Mouse (Mus musculus): ENCODE results near the gene Pi4ka.

Pi4ka gene

GRCm38 (mm10) chr16:17405736-17406443, at the start of gene Pi4ka, which contains the start of gene Snap29:
Pi4ka (minus strand) TSS chr16:17406314.
Snap29 (plus strand) TSS chr16:17405986.
- no peaks in the 10 kb centered on the region for H3K27me3 ChIP-seq (ENCODE audit: control insufficient read depth, insufficient read depth, low read length, poor library complexity, severe bottlenecking)
- DNase-seq (ENCODE audit: low read depth, low spot score) = peak; percentile 100

GRCm38 (mm10) chr16:17452373-17452715, 46.2 kb upstream of the Pi4ka start:
- H3K36me3 ChIP-seq (ENCODE audit: control insufficient read depth, insufficient read depth, low read length, poor library complexity, severe bottlenecking) = 0 out of 2 replicates have a peak, but pooled peaks cover 3% of the 10 kb centered on the region
- peak; percentile 46 for DNase-seq (ENCODE audit: low read depth, low spot score)
- no peaks in the 10 kb centered on the region; the same call in 1 of the 2 replicates for H3K27me3 ChIP-seq (ENCODE audit: control insufficient read depth, insufficient read depth, low read length, poor library complexity, severe bottlenecking)

More at GRCm38 (mm10) chr16:17405736-17406443, at the start of gene Pi4ka, which contains the start of gene Snap29:
- no peaks in the 10 kb centered on the region for H3K36me3 ChIP-seq (ENCODE audit: control insufficient read depth, insufficient read depth, low read length, poor library complexity, severe bottlenecking)

GRCm38 (mm10) chr16:17451541-17452372, 45.6 kb upstream of the Pi4ka start, which contains the start of gene Crkl:
Crkl (plus strand) TSS chr16:17451987.
- H3K36me3 ChIP-seq (ENCODE audit: control insufficient read depth, insufficient read depth, low read length, poor library complexity, severe bottlenecking) = 0 out of 2 replicates have a peak, but pooled peaks cover 3% of the 10 kb centered on the region
- no peaks in the 10 kb centered on the region; the same call in 1 of the 2 replicates for H3K27me3 ChIP-seq (ENCODE audit: control insufficient read depth, insufficient read depth, low read length, poor library complexity, severe bottlenecking)
- peak; percentile 98 for DNase-seq (ENCODE audit: low read depth, low spot score)

- peak; percentile 60 for DNase-seq (ENCODE audit: low read depth, low spot score)
- H3K36me3 ChIP-seq (ENCODE audit: control insufficient read depth, insufficient read depth, low read length, poor library complexity, severe bottlenecking) = peaks cover 11% of the 10 kb centered on the region
- H3K27me3 ChIP-seq (ENCODE audit: control insufficient read depth, insufficient read depth, low read length, poor library complexity, severe bottlenecking) = no peaks in the 10 kb centered on the region
Observed at GRCm38 (mm10) chr16:17432576-17432975, 26.5 kb upstream of the Pi4ka start.

- no peaks in the 10 kb centered on the region for H3K27me3 ChIP-seq (ENCODE audit: control insufficient read depth, insufficient read depth, low read length, poor library complexity, severe bottlenecking)
- H3K36me3 ChIP-seq (ENCODE audit: control insufficient read depth, insufficient read depth, low read length, poor library complexity, severe bottlenecking) = peaks cover 28% of the 10 kb centered on the region
- DNase-seq (ENCODE audit: low read depth, low spot score) = no peak
Observed at GRCm38 (mm10) chr16:17423021-17423420, 16.9 kb upstream of the Pi4ka start.

GRCm38 (mm10) chr16:17410209-17410608, 4.1 kb upstream of the Pi4ka start:
- Histone ChIP-seq H3K27me3 (ENCODE audit: control insufficient read depth, insufficient read depth, low read length, poor library complexity, severe bottlenecking) (no peaks in the 10 kb centered on the region), H3K36me3 (ENCODE audit: control insufficient read depth, insufficient read depth, low read length, poor library complexity, severe bottlenecking) (no peaks in the 10 kb centered on the region)
- peak; percentile 18 for DNase-seq (ENCODE audit: low read depth, low spot score)

GRCm38 (mm10) chr16:17409046-17409445, 2.9 kb upstream of the Pi4ka start:
- Histone ChIP-seq H3K27me3 (ENCODE audit: control insufficient read depth, insufficient read depth, low read length, poor library complexity, severe bottlenecking) (no peaks in the 10 kb centered on the region), H3K36me3 (ENCODE audit: control insufficient read depth, insufficient read depth, low read length, poor library complexity, severe bottlenecking) (no peaks in the 10 kb centered on the region)
- DNase-seq (ENCODE audit: low read depth, low spot score) = peak; percentile 83

- Histone ChIP-seq H3K27me3 (ENCODE audit: control insufficient read depth, insufficient read depth, low read length, poor library complexity, severe bottlenecking) (no peaks in the 10 kb centered on the region), H3K36me3 (ENCODE audit: control insufficient read depth, insufficient read depth, low read length, poor library complexity, severe bottlenecking) (no peaks in the 10 kb centered on the region)
- DNase-seq (ENCODE audit: low read depth, low spot score) = peak; percentile 72
Observed at GRCm38 (mm10) chr16:17406512-17407231, 558 bp upstream of the Pi4ka start.

GRCm38 (mm10) chr16:17405271-17405696, 830 bp downstream of the Pi4ka start:
- H3K36me3 ChIP-seq (ENCODE audit: control insufficient read depth, insufficient read depth, low read length, poor library complexity, severe bottlenecking) = no peaks in the 10 kb centered on the region
- DNase-seq (ENCODE audit: low read depth, low spot score) = no peak
- no peaks in the 10 kb centered on the region for H3K27me3 ChIP-seq (ENCODE audit: control insufficient read depth, insufficient read depth, low read length, poor library complexity, severe bottlenecking)

GRCm38 (mm10) chr16:17402855-17403254, 3.3 kb downstream of the Pi4ka start:
- DNase-seq (ENCODE audit: low read depth, low spot score) = peak; percentile 89
- Histone ChIP-seq H3K27me3 (ENCODE audit: control insufficient read depth, insufficient read depth, low read length, poor library complexity, severe bottlenecking) (no peaks in the 10 kb centered on the region), H3K36me3 (ENCODE audit: control insufficient read depth, insufficient read depth, low read length, poor library complexity, severe bottlenecking) (no peaks in the 10 kb centered on the region)

GRCm38 (mm10) chr16:17392784-17393183, 13.3 kb downstream of the Pi4ka start:
- DNase-seq (ENCODE audit: low read depth, low spot score) = no peak
- no peaks in the 10 kb centered on the region for H3K27me3 ChIP-seq (ENCODE audit: control insufficient read depth, insufficient read depth, low read length, poor library complexity, severe bottlenecking)
- no peaks in the 10 kb centered on the region for H3K36me3 ChIP-seq (ENCODE audit: control insufficient read depth, insufficient read depth, low read length, poor library complexity, severe bottlenecking)

- DNase-seq (ENCODE audit: low read depth, low spot score) = no peak
- no peaks in the 10 kb centered on the region for H3K27me3 ChIP-seq (ENCODE audit: control insufficient read depth, insufficient read depth, low read length, poor library complexity, severe bottlenecking)
- H3K36me3 ChIP-seq (ENCODE audit: control insufficient read depth, insufficient read depth, low read length, poor library complexity, severe bottlenecking) = peaks cover 12% of the 10 kb centered on the region
Observed at GRCm38 (mm10) chr16:17383594-17384326, 22.4 kb downstream of the Pi4ka start.

- Histone ChIP-seq H3K27me3 (ENCODE audit: control insufficient read depth, insufficient read depth, low read length, poor library complexity, severe bottlenecking) (no peaks in the 10 kb centered on the region), H3K36me3 (ENCODE audit: control insufficient read depth, insufficient read depth, low read length, poor library complexity, severe bottlenecking) (peaks cover 15% of the 10 kb centered on the region)
- DNase-seq (ENCODE audit: low read depth, low spot score) = no peak
Observed at GRCm38 (mm10) chr16:17382306-17382705, 23.8 kb downstream of the Pi4ka start.

GRCm38 (mm10) chr16:17358787-17359186, 47.3 kb downstream of the Pi4ka start:
- Histone ChIP-seq H3K36me3 (ENCODE audit: control insufficient read depth, insufficient read depth, low read length, poor library complexity, severe bottlenecking) (peaks cover 13% of the 10 kb centered on the region), H3K27me3 (ENCODE audit: control insufficient read depth, insufficient read depth, low read length, poor library complexity, severe bottlenecking) (no peaks in the 10 kb centered on the region)
- no peak for DNase-seq (ENCODE audit: low read depth, low spot score)

Measured in splenic B cell, adult 2 months (primary cell).